Mouse (Mus musculus): ENCODE measurements around the gene Atp5mpl.
A peak's percentile ranks its signal among the peaks of the same experiment; 100 is the strongest.

Gene Atp5mpl

GRCm38 (mm10) chr12:111945765-111946655 is 20.8 kb downstream of the Atp5mpl start:
- DNase-seq, result peak; percentile 27 to 28

- DNase-seq, result no peak
These were observed 21.7 kb downstream of the Atp5mpl start for GRCm38 (mm10) chr12:111945115-111945514.

- DNase-seq, result peak; percentile 32 to 40
These were observed 22.5 kb downstream of the Atp5mpl start for GRCm38 (mm10) chr12:111944065-111944987.

- no peak for DNase-seq
These were observed 23.2 kb downstream of the Atp5mpl start for GRCm38 (mm10) chr12:111943421-111944064.

GRCm38 (mm10) chr12:111938623-111939177 is 28.1 kb downstream of the Atp5mpl start:
- DNase-seq, result no peak

- no peak for DNase-seq
These were observed 29.8 kb downstream of the Atp5mpl start for GRCm38 (mm10) chr12:111936706-111937550.

GRCm38 (mm10) chr12:111933971-111934370 is 32.8 kb downstream of the Atp5mpl start:
- DNase-seq, result no peak

GRCm38 (mm10) chr12:111933032-111933704 is 33.6 kb downstream of the Atp5mpl start:
- DNase-seq, result no peak

- no peak for DNase-seq
These were observed 34.3 kb downstream of the Atp5mpl start for GRCm38 (mm10) chr12:111932513-111932912.

GRCm38 (mm10) chr12:111931411-111932025 is 35.3 kb downstream of the Atp5mpl start:
- no peak for DNase-seq

- no peak for DNase-seq
These were observed 38.3 kb downstream of the Atp5mpl start for GRCm38 (mm10) chr12:111928411-111928966.

- DNase-seq, result no peak
These were observed 39.4 kb downstream of the Atp5mpl start for GRCm38 (mm10) chr12:111927338-111927737.

- no peak for DNase-seq
These were observed 43.7 kb downstream of the Atp5mpl start for GRCm38 (mm10) chr12:111923117-111923516.

GRCm38 (mm10) chr12:111920046-111920445 is 46.7 kb downstream of the Atp5mpl start:
- no peak for DNase-seq

- no peak for DNase-seq
These were observed 50.1 kb downstream of the Atp5mpl start for GRCm38 (mm10) chr12:111916514-111917217.

GRCm38 (mm10) chr12:111915781-111916180 is 51.0 kb downstream of the Atp5mpl start:
- DNase-seq, result no peak

- DNase-seq, result no peak
These were observed 52.7 kb downstream of the Atp5mpl start for GRCm38 (mm10) chr12:111914031-111914430.

- no peak for DNase-seq
These were observed 54.0 kb downstream of the Atp5mpl start for GRCm38 (mm10) chr12:111912802-111913201.

- DNase-seq, result peak; percentile 20 to 22
These were observed 55.0 kb downstream of the Atp5mpl start for GRCm38 (mm10) chr12:111911796-111912195.

Data from B cell, adult 2 months (primary cell).